Mouse (Mus musculus) ES-Bruce4 (cell line): ENCODE measurements around the gene Il27ra.

Experiments used
- CTCF ChIP-seq: IDR thresholded peaks from one replicate; pipeline ENCODE4 v1.8.1; 2011; ENCODE audit warnings: low read depth, low read length
- EP300 ChIP-seq: IDR thresholded peaks from 2 replicates; pipeline ENCODE4 v1.6.1; 2011; ENCODE audit warnings: low read depth, low read length; ENCODE audit not compliant: insufficient read depth

- TF ChIP-seq CTCF (no peak), EP300 (no peak)
These were observed 46.9 kb upstream of the Il27ra start for GRCm38 (mm10) chr8:84089277-84089676.
